Mouse (Mus musculus) midbrain, embryonic 16.5 days (tissue): Measurements from ENCODE around the gene Ifitm2. TPM values are rescaled to one million over a fixed set of nuclear protein-coding genes. Genes with fewer than 3 reads are reported as not detected.

ENCODE experiments used
- ATAC-seq: fragments of 200-750 bp; cut with Nextera tagmentation; 2 replicates; pipeline ENCODE4 v1.8.0; 2017; ENCODE audit warnings: moderate TSS enrichment
- H3K27ac ChIP-seq: fragments of 300-500 bp; sonication (generic); 2 replicates; pipeline ENCODE4 v1.5.1; 2014; ENCODE audit warnings: mild to moderate bottlenecking, low read length, mixed read lengths
- H3K27me3 ChIP-seq: fragments of 300-500 bp; sonication (generic); 2 replicates; pipeline ENCODE4 v1.6.1; 2014; ENCODE audit warnings: low read depth, low read length, mixed read lengths; ENCODE audit not compliant: control insufficient read depth, insufficient read depth
- H3K36me3 ChIP-seq: fragments of 300-500 bp; sonication (generic); 2 replicates; pipeline ENCODE4 v1.6.1; 2014; ENCODE audit warnings: mild to moderate bottlenecking, low read length, moderate library complexity, mixed read lengths; ENCODE audit not compliant: control insufficient read depth, insufficient read depth
- H3K4me1 ChIP-seq: fragments of 300-500 bp; sonication (generic); 2 replicates; pipeline ENCODE4 v1.6.1; 2014; ENCODE audit warnings: mild to moderate bottlenecking, low read length, mixed read lengths; ENCODE audit not compliant: control insufficient read depth, insufficient read depth
- H3K4me2 ChIP-seq: fragments of 300-500 bp; sonication (generic); 2 replicates; pipeline ENCODE4 v1.6.1; 2014; ENCODE audit warnings: mild to moderate bottlenecking, low read length, mixed read lengths
- H3K4me3 ChIP-seq: fragments of 300-500 bp; sonication (generic); 2 replicates; pipeline ENCODE4 v1.5.1; 2014; ENCODE audit warnings: low read depth, mild to moderate bottlenecking, low read length, moderate library complexity, mixed read lengths
- H3K9ac ChIP-seq: fragments of 300-500 bp; sonication (generic); 2 replicates; pipeline ENCODE4 v1.6.1; 2014; ENCODE audit warnings: low read depth, low read length, mixed read lengths
- H3K9me3 ChIP-seq: fragments of 300-500 bp; sonication (generic); replicated peaks from 2 replicates; pipeline ENCODE4 v1.6.1; 2014; ENCODE audit warnings: mild to moderate bottlenecking, low read length, mixed read lengths; ENCODE audit not compliant: control insufficient read depth, poor library complexity, severe bottlenecking
- WGBS: fragments of 180-500 bp; shearing (Covaris S2); extraction: QIAGEN DNeasy Blood & Tissue Kit; methylation state at CpG from one replicate; pipeline ENCODE4 v1.1.7; 2014; 5-methylcytosine and 5-hydroxymethylcytosine counted together
- polyA plus RNA-seq: library from polyadenylated mRNA; unstranded; fragments of >200 nt; fragmentation: Nextera tagmentation; extraction: Ambion mirVana; gene quantifications from 2 replicates; pipeline ENCODE4 v1.2.1, GENCODE M21; 2015

Ifitm2 gene
- polyA plus RNA-seq, 1 experiment from 2014 or later: 129 TPM

- H3K4me3 ChIP-seq: no peak overlapping the region
- ATAC-seq: no peak
- no peaks in the 10 kb centered on the region for H3K36me3 ChIP-seq
- H3K9me3 ChIP-seq: no peaks in the 10 kb centered on the region
- H3K27me3 ChIP-seq: no peaks in the 10 kb centered on the region
- no peaks in the 10 kb centered on the region for H3K4me1 ChIP-seq
- no peak overlapping the region for H3K9ac ChIP-seq
- WGBS: 95% methylated on average over 6 of the region's 6 CpGs
- no peak overlapping the region for H3K4me2 ChIP-seq
- no peak overlapping the region for H3K27ac ChIP-seq
These were observed 6.5 kb downstream of the Ifitm2 start for GRCm38 (mm10) chr7:140949255-140949654.

DNA sequence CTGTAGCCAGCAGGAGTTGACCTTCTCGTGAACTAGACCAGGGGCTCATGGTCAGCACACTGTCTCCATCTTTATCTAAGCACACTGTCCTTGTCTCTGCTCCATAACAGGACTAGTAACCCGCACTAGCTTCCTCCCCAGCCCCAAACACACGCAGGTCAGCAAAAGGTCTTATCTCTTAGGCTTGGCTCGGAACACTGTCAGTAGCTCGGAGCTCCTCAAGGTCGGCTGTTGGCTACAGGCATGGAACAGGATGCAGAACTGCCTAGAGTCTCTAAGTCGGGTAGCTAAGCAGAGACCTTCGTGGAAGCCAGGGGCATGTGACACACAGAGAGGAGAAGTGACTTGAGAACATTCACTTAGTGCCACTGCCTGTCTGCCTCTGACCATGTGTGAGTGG is 7.6 kb downstream of the Ifitm2 start:
- 92% methylated on average over 8 of the region's 8 CpGs for WGBS
- Histone ChIP-seq H3K9ac (no peak overlapping the region), H3K4me1 (no peaks in the 10 kb centered on the region), H3K4me3 (no peak overlapping the region), H3K36me3 (no peaks in the 10 kb centered on the region), H3K27me3 (no peaks in the 10 kb centered on the region), H3K4me2 (no peak overlapping the region), H3K9me3 (no peaks in the 10 kb centered on the region), H3K27ac (no peak overlapping the region)
- ATAC-seq: no peak

DNA sequence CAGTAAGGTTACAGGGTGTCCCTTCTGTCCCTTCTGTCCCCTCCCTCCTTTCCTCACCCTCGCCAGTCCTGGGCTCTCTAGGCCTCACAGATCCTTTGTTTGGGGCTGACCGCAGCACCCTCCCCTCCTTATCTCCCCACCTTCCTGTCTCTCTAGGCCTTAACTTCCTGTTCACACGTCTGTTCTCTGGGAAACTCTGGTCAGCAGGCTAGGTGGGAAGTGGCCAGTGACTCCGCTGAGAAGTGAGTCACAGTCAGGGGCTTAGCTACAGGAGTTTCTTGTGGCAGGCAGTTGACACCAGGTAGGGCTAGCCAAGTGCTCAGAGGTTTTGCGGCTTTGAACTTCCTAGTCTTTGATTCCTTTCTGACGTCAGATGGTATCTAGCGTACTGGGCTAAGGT is 8.8 kb downstream of the Ifitm2 start:
- H3K27me3 ChIP-seq: no peaks in the 10 kb centered on the region
- H3K27ac ChIP-seq: no peak overlapping the region
- H3K9ac ChIP-seq: no peak overlapping the region
- WGBS: 71% methylated on average over 7 of the region's 7 CpGs
- no peaks in the 10 kb centered on the region for H3K9me3 ChIP-seq
- no peaks in the 10 kb centered on the region for H3K36me3 ChIP-seq
- no peak overlapping the region for H3K4me2 ChIP-seq
- H3K4me3 ChIP-seq: no peak overlapping the region
- H3K4me1 ChIP-seq: no peaks in the 10 kb centered on the region
- ATAC-seq: no peak

- no peak for ATAC-seq
- no peak overlapping the region for H3K9ac ChIP-seq
- H3K36me3 ChIP-seq: no peaks in the 10 kb centered on the region
- H3K27ac ChIP-seq: no peak overlapping the region
- no peaks in the 10 kb centered on the region for H3K9me3 ChIP-seq
- no peak overlapping the region for H3K4me3 ChIP-seq
- whole genome bisulfite sequencing: 95% methylated on average over 10 of the region's 10 CpGs
- H3K27me3 ChIP-seq: no peaks in the 10 kb centered on the region
- no peaks in the 10 kb centered on the region for H3K4me1 ChIP-seq
- H3K4me2 ChIP-seq: no peak overlapping the region
These were observed 9.5 kb downstream of the Ifitm2 start for GRCm38 (mm10) chr7:140946311-140946710.

DNA sequence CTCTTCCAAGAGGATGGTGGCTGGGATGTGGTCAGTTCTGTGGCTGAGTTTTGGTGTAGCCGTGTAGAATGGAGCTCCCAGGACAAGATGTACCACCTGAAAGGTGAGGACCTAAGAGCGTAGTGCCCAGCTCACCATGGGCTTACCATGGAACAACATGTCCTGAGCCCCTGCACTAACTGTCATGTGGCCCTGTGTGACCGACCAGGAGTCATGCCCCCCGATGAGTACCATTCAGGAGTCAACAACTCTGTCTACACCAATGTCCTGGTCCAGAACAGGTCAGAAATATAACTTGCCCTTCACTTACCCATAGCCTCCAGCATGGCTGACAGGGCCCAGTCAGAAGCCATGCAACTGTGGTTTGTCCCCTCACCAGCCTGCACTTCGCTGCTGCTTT is 10.5 kb downstream of the Ifitm2 start:
- Histone ChIP-seq H3K4me3 (no peak overlapping the region), H3K9me3 (no peaks in the 10 kb centered on the region), H3K9ac (no peak overlapping the region), H3K36me3 (no peaks in the 10 kb centered on the region), H3K27ac (no peak overlapping the region), H3K4me1 (no peaks in the 10 kb centered on the region), H3K27me3 (no peaks in the 10 kb centered on the region), H3K4me2 (no peak overlapping the region)
- ATAC-seq: no peak
- WGBS: 86% methylated on average over 5 of the region's 5 CpGs

DNA sequence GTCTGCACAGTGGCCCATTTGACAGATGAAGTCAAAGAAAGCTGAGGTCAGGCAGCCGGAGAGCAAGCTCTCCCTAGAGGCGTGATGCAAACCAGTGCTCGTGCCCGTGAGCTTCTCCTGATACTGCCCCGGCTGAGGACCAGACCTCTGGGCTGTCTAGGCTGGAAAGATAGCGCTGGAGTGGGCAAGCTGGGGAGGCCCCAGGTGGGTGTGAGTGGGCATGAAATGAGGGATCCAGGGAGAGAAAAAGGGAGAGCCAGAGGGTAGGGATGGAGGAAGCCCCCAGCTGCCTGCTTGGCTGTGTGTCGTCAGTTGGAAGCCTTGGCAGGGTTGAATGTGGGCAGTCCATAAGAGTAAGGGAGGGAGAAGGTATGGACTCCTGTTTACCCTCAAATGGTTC is 11.6 kb downstream of the Ifitm2 start:
- 93% methylated on average over 7 of the region's 7 CpGs for WGBS
- no peak overlapping the region for H3K4me3 ChIP-seq

GRCm38 (mm10) chr7:140943356-140943755 is 12.4 kb downstream of the Ifitm2 start:
- Histone ChIP-seq H3K4me2 (no peak overlapping the region), H3K4me3 (no peak overlapping the region), H3K27me3 (no peaks in the 10 kb centered on the region), H3K27ac (no peak overlapping the region), H3K4me1 (no peaks in the 10 kb centered on the region), H3K9ac (no peak overlapping the region), H3K36me3 (no peaks in the 10 kb centered on the region), H3K9me3 (no peaks in the 10 kb centered on the region)
- no peak for ATAC-seq
- 88% methylated on average over 4 of the region's 4 CpGs for WGBS

More for the DNA sequence above, 11.6 kb downstream of the Ifitm2 start:
- Histone ChIP-seq H3K4me2 (no peak overlapping the region), H3K4me1 (no peaks in the 10 kb centered on the region), H3K9ac (no peak overlapping the region), H3K9me3 (no peaks in the 10 kb centered on the region), H3K27ac (no peak overlapping the region), H3K36me3 (no peaks in the 10 kb centered on the region), H3K27me3 (no peaks in the 10 kb centered on the region)
- no peak for ATAC-seq

- Histone ChIP-seq H3K9me3 (no peaks in the 10 kb centered on the region), H3K4me3 (no peak overlapping the region), H3K27me3 (no peaks in the 10 kb centered on the region), H3K4me1 (no peaks in the 10 kb centered on the region), H3K36me3 (no peaks in the 10 kb centered on the region), H3K27ac (no peak overlapping the region), H3K4me2 (no peak overlapping the region), H3K9ac (no peak overlapping the region)
- 95% methylated on average over 10 of the region's 10 CpGs for WGBS
- no peak for ATAC-seq
These were observed 13.0 kb downstream of the Ifitm2 start for GRCm38 (mm10) chr7:140942811-140943210.

GRCm38 (mm10) chr7:140942341-140942740 is 13.4 kb downstream of the Ifitm2 start:
- Histone ChIP-seq H3K4me1 (no peaks in the 10 kb centered on the region), H3K4me2 (peak overlapping the region; percentile 48), H3K9me3 (no peaks in the 10 kb centered on the region), H3K4me3 (peak overlapping the region; percentile 35; the same call in 1 of the 2 replicates), H3K27ac (no peak overlapping the region), H3K36me3 (no peaks in the 10 kb centered on the region), H3K27me3 (no peaks in the 10 kb centered on the region), H3K9ac (peak overlapping the region; percentile 63; the same call in 1 of the 2 replicates)
- WGBS: 67% methylated on average over 9 of the region's 9 CpGs
- no peak for ATAC-seq
